Mouse (Mus musculus): ENCODE data around the gene Mdm1. TPM values are rescaled to one million over a fixed set of nuclear protein-coding genes. Genes with fewer than 3 reads are reported as not detected.

Gene Mdm1
- polyA plus RNA-seq, 1 experiment from 2014 or later, result 3.9 TPM

DNA sequence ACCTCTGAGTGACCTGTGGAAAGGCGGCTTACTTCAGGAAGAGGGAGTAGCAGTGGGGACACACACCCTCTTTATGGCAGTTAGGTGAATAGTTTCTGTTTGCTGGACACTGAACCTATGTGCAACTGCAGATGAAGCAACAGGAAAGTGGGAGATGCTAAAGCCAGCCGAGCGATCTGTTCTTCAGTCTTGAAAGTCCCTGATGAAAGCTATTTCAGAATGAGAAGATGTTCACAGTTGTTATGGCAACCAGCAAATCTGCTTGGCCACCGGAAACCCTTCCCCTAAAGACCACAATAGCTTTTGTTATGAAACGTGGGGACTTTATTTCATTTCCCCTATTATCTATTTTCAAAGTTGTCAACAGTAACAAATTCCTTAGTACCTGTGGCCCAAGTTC lies 41.0 kb upstream of the Mdm1 start:
- Histone ChIP-seq H3K27me3 (replicated peaks; ENCODE audit: control insufficient read depth, insufficient read depth, low read length) (no peaks in the 10 kb centered on the region), H3K4me3 (ENCODE audit: low read depth, low read length) (no peak overlapping the region), H3K27ac (ENCODE audit: low read depth, low read length) (no peak overlapping the region), H3K4me2 (replicated peaks; ENCODE audit: low read depth) (no peak overlapping the region), H3K9me3 (ENCODE audit: control insufficient read depth) (no peaks in the 10 kb centered on the region), H3K9ac (ENCODE audit: low read depth, low read length) (no peak overlapping the region), H3K4me1 (replicated peaks; ENCODE audit: control insufficient read depth, insufficient read depth, low read length) (no peaks in the 10 kb centered on the region), H3K36me3 (ENCODE audit: control insufficient read depth, insufficient read depth) (no peaks in the 10 kb centered on the region)
- 67% methylated on average over 5 of the region's 5 CpGs for WGBS
- no peak for ATAC-seq
- TF ChIP-seq CTCF (IDR thresholded peaks at IDR 0.05; ENCODE audit: low read depth), result no peak

DNA sequence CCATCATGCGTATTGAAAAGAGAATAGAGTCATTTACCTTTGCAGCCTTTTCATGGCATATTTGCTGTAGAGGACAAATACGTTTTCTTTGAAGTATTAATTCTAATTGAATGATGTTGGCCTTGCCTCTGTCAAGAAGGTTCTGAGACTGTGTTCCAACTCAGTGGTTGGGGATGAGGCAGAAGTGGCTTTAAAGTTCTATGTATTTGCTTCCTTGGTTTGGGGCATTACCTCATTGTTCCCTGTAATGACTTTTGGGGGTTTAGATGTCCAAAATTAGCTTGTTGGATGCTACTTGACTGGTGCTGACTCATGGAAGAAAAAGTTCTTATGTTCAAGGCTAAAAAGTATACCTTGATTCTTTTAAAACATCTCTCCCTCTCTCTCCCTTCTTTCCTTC lies 40.6 kb upstream of the Mdm1 start:
- H3K4me1 ChIP-seq (replicated peaks; ENCODE audit: control insufficient read depth, insufficient read depth, low read length), result no peaks in the 10 kb centered on the region
- H3K27ac ChIP-seq (ENCODE audit: low read depth, low read length), result no peak overlapping the region
- no peak overlapping the region for H3K9ac ChIP-seq (ENCODE audit: low read depth, low read length)
- no peak overlapping the region for H3K4me2 ChIP-seq (replicated peaks; ENCODE audit: low read depth)
- no peaks in the 10 kb centered on the region for H3K27me3 ChIP-seq (replicated peaks; ENCODE audit: control insufficient read depth, insufficient read depth, low read length)
- WGBS, result 80% methylated on average over 2 of the region's 2 CpGs
- no peak for TF ChIP-seq CTCF (IDR thresholded peaks at IDR 0.05; ENCODE audit: low read depth)
- H3K4me3 ChIP-seq (ENCODE audit: low read depth, low read length), result no peak overlapping the region
- ATAC-seq, result no peak
- H3K9me3 ChIP-seq (ENCODE audit: control insufficient read depth), result no peaks in the 10 kb centered on the region
- H3K36me3 ChIP-seq (ENCODE audit: control insufficient read depth, insufficient read depth), result no peaks in the 10 kb centered on the region

DNA sequence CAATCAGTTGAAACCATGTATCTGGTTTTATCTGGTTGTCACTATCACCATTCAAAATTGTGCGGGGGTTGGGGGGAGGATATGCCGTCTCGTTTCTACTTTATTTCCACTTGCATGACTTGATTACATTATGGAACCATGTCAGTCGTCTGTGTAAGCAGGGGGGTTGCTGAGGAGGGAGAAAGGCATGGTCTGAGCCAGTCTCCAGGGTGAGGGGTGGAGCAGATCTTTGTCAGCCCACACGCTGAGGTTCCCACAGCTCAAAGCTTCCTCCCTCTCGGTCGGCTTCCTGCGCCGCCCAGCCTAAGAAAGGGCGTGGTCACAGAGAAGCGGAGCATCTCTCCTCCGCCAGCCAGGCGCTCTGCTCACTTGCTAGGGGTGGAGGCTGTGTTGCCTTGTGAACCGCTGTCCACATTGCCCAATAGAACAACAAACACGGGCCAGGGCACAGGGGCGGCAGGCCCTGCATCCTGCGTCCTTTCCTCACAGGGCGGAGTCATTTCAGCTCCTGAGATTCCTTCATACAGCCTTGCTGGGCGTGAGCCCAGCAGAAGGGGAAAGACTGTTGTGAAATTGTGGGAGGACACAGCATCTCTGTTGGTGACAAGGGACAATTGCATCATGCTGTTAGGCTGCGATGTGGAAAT lies 38.5 kb upstream of the Mdm1 start:
- H3K27me3 ChIP-seq (replicated peaks; ENCODE audit: control insufficient read depth, insufficient read depth, low read length), result no peaks in the 10 kb centered on the region
- no peak overlapping the region; the same call in 1 of the 2 replicates for H3K9ac ChIP-seq (ENCODE audit: low read depth, low read length)
- H3K4me1 ChIP-seq (replicated peaks; ENCODE audit: control insufficient read depth, insufficient read depth, low read length), result no peaks in the 10 kb centered on the region
- 2% methylated on average over 20 of the region's 20 CpGs for WGBS
- TF ChIP-seq CTCF (IDR thresholded peaks at IDR 0.05; ENCODE audit: low read depth), result no peak; the same call in 1 of the 2 replicates
- no peaks in the 10 kb centered on the region for H3K36me3 ChIP-seq (ENCODE audit: control insufficient read depth, insufficient read depth)
- ATAC-seq, result peak; percentile 77
- H3K4me2 ChIP-seq (replicated peaks; ENCODE audit: low read depth), result peak overlapping the region; percentile 59
- peak overlapping the region; percentile 26 for H3K4me3 ChIP-seq (ENCODE audit: low read depth, low read length)
- H3K27ac ChIP-seq (ENCODE audit: low read depth, low read length), result peak overlapping the region; percentile 42; the same call in 1 of the 2 replicates
- H3K9me3 ChIP-seq (ENCODE audit: control insufficient read depth), result no peaks in the 10 kb centered on the region

DNA sequence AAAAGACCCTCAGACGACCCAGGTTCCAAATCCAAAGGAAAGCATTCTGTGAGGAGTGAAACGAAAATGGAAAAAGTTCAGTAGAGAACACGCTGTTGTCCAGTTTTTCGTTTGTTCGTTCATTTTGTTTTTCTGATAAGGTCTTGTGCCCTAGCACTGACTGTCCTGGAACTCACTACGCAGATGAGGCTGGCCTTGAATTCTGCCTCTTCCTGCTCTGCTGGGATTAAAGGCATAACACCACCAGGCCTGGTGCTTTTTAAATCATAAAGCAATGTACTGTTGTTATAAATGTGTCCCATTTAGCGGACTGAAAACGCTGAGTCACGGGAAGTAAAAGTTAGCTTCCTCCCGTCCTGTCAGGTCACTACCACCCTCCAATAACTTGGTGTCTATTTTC lies 37.7 kb upstream of the Mdm1 start:
- Histone ChIP-seq H3K4me3 (ENCODE audit: low read depth, low read length) (no peak overlapping the region), H3K9ac (ENCODE audit: low read depth, low read length) (no peak overlapping the region), H3K27me3 (replicated peaks; ENCODE audit: control insufficient read depth, insufficient read depth, low read length) (no peaks in the 10 kb centered on the region), H3K36me3 (ENCODE audit: control insufficient read depth, insufficient read depth) (no peaks in the 10 kb centered on the region), H3K9me3 (ENCODE audit: control insufficient read depth) (no peaks in the 10 kb centered on the region), H3K4me1 (replicated peaks; ENCODE audit: control insufficient read depth, insufficient read depth, low read length) (no peaks in the 10 kb centered on the region), H3K27ac (ENCODE audit: low read depth, low read length) (no peak overlapping the region), H3K4me2 (replicated peaks; ENCODE audit: low read depth) (no peak overlapping the region)
- TF ChIP-seq CTCF (IDR thresholded peaks at IDR 0.05; ENCODE audit: low read depth), result no peak
- 79% methylated on average over 10 of the region's 10 CpGs for WGBS
- ATAC-seq, result no peak

DNA sequence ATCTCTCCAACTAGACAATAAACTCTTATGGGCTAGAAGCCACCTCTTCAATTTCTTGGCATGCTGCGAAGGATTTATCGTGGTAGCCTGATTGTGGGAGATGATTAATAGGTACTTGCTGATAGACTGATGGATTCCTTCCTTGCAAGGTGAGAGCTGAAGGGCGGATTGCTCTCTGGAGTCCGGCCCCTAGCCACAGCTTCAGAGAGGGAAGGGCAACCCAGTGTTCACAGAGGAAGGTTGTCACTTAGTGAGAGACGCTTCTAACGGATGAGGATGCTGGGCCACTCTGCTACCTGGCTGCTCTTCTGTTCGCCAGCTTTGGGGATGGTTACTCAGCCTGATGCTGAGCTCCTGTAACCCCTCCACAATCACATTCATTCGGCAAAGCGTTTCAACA lies 34.6 kb upstream of the Mdm1 start:
- Histone ChIP-seq H3K27me3 (replicated peaks; ENCODE audit: control insufficient read depth, insufficient read depth, low read length) (no peaks in the 10 kb centered on the region), H3K4me3 (ENCODE audit: low read depth, low read length) (no peak overlapping the region), H3K4me2 (replicated peaks; ENCODE audit: low read depth) (no peak overlapping the region), H3K27ac (ENCODE audit: low read depth, low read length) (no peak overlapping the region), H3K9me3 (ENCODE audit: control insufficient read depth) (no peaks in the 10 kb centered on the region), H3K9ac (ENCODE audit: low read depth, low read length) (no peak overlapping the region), H3K4me1 (replicated peaks; ENCODE audit: control insufficient read depth, insufficient read depth, low read length) (no peaks in the 10 kb centered on the region), H3K36me3 (ENCODE audit: control insufficient read depth, insufficient read depth) (no peaks in the 10 kb centered on the region)
- WGBS, result 73% methylated on average over 9 of the region's 9 CpGs
- no peak for ATAC-seq
- TF ChIP-seq CTCF (IDR thresholded peaks at IDR 0.05; ENCODE audit: low read depth), result no peak

DNA sequence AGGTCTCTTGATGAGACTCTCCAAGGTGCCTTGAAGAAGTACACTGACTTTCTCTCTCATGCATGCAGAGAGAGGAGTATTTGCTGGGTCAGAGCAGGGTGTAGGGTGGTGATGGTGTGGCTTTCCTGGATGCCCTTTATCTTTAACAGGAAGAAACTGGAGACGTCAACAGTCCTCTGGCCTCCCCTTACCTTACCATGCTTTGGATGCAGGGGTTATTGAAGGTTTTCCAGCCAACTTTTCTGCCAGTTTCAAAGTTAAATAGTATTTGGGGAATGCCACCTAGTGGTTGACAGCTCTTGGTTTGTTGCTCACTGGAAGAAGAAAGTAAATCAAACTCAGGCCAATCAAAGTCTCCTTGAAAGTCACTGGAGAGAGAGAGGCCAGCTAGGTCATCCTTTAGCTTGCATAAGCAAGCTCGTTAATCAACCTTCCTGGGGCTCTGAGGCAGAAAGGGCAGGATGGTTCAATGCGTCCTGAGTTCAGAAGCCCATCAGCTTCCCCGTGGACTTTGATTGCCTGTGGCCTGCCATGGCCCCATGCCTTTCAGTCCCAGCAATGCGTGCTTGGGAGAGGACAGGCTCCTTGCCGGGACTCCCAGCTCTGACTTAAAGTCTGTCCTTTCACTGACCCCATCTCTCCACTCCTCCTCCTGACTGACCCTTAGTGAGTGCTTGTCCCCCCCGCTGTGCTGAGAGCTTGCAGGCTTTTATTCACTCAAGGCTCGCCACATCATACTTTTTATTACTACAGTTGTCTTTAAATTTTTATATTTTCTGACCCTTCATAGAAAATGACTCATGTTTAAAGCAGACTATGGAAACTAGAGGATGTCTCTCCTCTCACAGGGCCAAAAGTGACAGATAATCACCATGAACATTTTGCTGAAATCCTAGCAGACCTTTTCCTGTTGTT lies 31.3 kb upstream of the Mdm1 start:
- no peaks in the 10 kb centered on the region for H3K27me3 ChIP-seq (replicated peaks; ENCODE audit: control insufficient read depth, insufficient read depth, low read length)
- TF ChIP-seq CTCF (IDR thresholded peaks at IDR 0.05; ENCODE audit: low read depth), result peak; percentile 57
- H3K9ac ChIP-seq (ENCODE audit: low read depth, low read length), result no peak overlapping the region
- ATAC-seq, result no peak
- WGBS, result 24% methylated on average over 8 of the region's 8 CpGs
- no peak overlapping the region for H3K4me2 ChIP-seq (replicated peaks; ENCODE audit: low read depth)
- H3K36me3 ChIP-seq (ENCODE audit: control insufficient read depth, insufficient read depth), result no peaks in the 10 kb centered on the region
- H3K9me3 ChIP-seq (ENCODE audit: control insufficient read depth), result no peaks in the 10 kb centered on the region
- H3K4me1 ChIP-seq (replicated peaks; ENCODE audit: control insufficient read depth, insufficient read depth, low read length), result no peaks in the 10 kb centered on the region
- H3K27ac ChIP-seq (ENCODE audit: low read depth, low read length), result no peak overlapping the region
- no peak overlapping the region for H3K4me3 ChIP-seq (ENCODE audit: low read depth, low read length)

Measured in intestine, postnatal 0 days (tissue).